Mouse (Mus musculus) CD8-positive naive resting alpha-beta T cell, adult 2 months (primary cell): Measurements from ENCODE around the gene Smpdl3b.
"Not testable (repeated sequence)": the region's sequence is repeated elsewhere in the genome, so short reads cannot be mapped to it uniquely, and the experiment has no call there.

Experiments
- DNase-seq, 2 experiments: peaks; one replicate each; pipeline ENCODE4 v3.0.0; 2022; ENCODE audit warnings: low read depth in 2 of 2, low spot score in 2 of 2

Gene Smpdl3b

DNA sequence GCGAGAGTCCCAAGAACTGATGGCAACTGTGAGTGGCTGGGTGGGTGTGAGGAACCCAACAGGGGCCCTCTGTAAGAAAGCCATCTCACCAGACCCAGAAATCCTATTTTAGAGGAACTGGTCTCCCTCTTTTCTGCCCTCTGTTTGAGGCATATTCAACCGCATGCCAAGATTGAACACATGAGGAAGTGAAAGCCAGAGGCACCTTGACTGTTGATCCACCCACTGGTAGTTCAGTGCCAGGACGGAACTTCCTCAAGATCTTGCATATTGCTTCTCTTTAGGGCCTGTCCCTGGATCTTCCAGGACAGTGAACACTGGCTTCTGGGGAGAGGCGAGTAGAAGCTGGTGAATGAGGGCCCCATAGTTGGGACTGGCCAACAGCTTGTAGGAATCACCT is 23.2 kb upstream of the Smpdl3b start:
- no peak for DNase-seq

DNA sequence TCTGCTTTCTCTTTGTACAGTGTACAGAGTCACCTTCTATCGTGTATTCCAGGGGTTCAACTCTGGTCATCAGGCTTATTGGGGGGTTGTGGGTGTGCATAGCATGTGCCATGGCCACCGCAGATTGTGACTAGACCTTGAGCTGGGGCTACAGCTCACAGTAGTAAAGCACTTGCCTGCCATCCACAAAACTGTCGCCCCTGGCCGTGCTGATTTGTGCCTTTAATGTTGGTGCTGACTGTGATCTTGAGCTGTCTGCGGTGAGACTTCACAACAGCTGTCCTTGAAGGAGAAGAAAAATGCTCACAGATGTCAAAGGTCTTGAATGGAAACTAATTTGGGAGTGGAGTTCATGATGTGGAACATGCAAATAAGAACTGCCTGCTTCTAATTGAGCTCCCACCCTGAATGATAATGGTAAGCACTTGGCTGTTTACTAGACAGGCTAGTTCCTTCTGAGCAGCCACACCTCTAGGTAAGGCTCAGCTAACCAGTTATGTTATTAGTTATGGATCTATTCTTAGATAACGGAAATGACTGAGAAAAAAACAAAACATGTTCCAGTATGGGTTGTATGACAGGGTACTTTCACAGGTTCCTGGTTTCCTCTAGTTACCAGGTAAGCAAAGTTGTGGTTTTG is 21.6 kb upstream of the Smpdl3b start:
- DNase-seq = no peak

DNA sequence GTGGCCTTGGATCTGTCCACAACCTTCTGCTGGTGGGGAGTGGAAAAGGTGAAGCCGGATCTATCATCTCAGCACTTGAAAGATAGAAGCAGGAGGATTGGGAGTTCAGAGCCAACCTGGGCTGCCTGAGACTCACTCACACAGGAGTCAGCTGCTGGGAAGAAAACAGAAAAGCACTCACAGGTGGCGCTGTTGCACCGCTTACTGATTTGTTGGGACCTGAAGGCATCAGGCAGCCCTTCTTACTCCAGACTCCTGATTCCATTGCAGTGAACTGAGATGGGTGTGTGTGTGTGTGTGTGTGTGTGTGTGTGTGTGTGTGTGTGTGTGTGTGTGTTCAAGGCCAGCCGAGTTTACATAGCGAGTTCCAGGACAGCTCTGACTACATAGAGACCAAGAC is 19.7 kb upstream of the Smpdl3b start:
- DNase-seq = peak in 1 of 2 experiments; percentile 45

DNA sequence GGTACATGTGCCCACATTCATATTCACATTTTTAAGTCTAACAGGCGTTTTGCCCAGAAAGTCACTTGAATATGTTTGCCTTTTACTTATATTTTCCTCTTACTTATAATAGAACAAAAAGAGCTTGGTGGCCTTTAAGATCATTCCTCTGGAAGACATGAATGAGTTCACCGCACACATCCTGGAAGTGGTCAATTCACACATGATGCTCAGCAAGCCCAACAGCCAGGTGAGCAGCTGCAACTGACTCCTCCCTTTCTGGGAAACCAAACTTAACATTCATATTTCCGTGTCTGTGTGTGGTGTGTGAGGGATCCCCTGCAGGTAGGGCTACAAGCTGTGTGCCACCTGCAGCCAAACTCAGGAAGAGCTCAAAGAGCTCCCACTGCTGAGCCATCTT is 17.9 kb upstream of the Smpdl3b start:
- no peak for DNase-seq

DNA sequence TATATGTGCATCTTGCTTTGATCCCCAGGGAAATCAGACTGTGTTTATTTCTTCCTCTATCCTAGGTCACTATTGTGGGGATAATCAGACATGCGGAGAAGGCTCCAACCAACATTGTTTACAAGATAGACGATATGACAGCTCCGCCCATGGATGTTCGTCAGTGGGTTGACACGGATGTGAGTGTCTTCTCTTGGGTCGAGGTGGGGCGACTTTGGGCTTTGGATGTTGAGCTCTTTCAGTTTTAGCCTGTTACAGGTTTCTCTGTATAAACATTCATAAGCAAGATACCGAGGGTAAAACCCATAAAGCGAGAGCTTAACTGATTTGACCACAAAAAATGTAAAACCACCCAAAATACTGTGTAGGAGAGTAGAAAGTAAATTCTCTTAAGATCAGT is 14.7 kb upstream of the Smpdl3b start:
- no peak for DNase-seq

DNA sequence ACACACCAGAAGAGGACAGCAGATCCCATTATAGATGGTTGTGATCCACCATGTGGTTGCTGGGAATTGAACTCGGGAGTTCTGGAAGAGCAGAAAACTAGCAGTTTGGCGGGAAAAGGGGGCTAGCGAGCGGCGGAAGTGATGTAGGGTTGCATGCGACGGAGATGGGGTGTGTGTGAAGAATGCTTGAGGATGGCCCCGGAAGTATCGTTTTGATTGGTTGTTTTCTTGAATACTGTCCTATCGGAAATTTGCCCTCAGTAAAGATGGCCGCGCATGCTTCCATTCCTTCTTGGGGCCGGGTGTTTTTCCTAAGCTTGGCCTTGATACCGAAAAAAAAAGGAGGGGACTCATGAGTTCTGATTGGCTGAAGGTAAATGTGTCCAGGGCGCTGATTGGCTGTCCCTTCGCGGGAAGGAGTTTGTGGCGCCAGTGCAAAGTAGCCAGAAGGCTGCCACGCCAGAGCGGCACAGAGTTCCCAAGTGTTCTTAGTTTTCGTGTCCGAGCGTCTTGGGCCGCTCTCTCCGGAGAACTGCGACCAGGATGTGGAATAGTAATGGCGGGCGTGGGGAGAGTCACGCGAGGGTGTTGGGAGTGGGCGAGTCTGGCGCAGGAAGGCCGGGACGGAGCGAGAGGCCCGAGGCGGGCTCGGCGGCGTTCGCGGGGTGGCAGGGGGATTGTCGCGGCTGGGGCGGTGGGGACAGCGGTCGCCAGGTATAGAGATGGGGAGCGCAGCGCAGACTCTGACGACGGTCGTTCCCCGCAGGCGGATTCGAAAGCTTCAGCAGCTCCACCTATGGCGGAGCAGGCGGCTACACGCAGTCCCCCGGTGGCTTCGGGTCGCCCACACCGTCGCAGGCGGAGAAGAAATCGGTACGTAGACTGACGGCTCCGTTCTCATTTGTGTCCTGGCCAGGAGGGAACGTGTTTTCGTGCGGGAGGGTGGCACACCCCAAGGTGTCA is 11.1 kb upstream of the Smpdl3b start, which contains the start of gene Rpa2:
TSS of gene Rpa2 (plus strand) at position 419 of the 963 bp plus-strand sequence.
- peak; percentile 92 to 97 for DNase-seq

DNA sequence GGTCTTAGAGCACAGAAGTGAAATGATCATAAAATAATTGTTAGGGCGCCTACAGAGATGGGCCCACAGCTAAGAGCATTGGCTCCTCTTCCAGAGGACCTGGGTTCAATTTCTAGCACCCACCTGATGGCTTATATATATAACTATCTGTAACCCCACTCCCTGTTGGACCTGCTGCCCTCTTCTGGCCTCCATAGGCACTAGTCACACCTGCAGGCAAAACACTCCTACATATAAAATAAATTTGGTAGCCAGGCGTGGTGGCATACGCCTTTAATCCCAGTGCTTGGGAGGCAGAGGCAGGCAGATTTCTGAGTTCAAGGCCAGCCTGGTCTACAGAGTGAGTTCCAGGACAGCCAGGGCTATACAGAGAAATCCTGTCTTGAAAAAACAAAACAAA is 6.1 kb upstream of the Smpdl3b start:
- not testable (repeated sequence) for DNase-seq

DNA sequence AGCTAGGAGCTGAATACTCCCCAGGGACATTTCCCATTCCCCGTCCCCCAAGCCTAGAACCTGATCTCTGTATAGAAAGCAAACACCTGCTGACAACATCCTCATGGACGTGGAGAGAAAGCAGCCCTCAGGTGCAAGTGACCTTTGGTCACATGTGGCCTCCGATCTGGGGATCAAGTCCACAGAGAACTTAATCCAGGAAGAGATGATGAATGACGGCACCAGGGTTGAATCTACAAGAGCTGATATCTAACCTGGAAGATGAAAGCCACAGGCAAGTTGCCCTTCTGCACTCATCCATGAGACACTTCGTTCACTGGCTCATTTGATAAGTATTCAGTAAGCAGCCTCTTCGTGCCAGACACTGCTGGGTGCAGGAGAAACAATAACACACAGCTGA is 5.5 kb upstream of the Smpdl3b start:
- DNase-seq = no peak

DNA sequence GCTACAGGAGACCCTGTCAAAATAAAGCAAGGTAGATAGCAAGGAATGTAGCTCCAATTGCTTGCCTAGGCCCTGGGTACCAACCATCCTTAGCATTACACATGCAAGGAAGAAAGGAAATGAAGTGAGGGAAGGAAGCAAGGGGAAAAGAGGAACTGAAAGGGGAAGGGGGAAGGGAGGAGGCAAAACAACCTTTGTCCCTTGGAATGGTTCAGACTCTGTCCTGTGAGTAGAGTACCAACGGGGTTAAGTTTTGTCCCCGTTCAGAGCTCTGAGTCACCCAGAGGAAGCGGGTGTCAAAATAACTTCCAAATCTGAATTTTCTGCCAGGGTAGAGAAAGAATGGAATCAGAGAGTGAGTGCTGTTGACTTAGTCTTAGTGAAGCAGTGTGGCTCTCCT is 3.2 kb upstream of the Smpdl3b start:
- DNase-seq = no peak

DNA sequence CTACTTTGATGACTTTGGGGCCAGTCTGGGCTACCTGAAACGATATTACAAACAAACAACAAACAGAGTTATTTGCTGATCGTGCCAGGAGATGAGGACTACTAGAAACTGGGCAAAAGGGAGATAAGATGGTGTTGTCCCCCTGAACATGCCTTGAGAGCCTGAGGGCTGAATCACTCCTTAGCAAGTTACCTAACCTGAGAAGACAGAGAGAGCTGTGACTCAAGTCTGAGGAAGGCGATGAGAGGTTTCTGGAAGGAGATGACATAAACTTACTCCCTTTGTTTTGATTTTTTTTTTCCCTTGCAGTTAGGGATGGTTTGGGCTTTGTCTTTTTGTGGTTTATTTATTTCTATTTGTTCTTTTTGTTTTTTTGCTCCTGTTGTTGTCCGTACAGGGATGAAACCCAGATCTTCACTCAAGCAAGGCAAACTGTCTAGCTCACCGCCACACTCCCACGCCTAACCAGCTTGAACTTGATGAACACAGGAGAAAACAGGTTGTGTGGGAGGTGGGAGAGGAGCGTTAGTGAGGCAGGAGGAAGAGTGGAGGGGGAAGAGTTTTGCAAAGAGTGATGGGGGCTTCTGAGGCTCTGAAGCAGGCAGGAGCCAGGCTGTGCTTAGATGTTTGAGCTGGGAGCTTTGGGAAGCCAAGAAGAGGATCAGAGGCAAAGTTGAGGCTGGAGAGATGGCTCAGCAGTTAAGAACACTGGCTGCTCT is 740 bp upstream of the Smpdl3b start:
- DNase-seq = no peak

DNA sequence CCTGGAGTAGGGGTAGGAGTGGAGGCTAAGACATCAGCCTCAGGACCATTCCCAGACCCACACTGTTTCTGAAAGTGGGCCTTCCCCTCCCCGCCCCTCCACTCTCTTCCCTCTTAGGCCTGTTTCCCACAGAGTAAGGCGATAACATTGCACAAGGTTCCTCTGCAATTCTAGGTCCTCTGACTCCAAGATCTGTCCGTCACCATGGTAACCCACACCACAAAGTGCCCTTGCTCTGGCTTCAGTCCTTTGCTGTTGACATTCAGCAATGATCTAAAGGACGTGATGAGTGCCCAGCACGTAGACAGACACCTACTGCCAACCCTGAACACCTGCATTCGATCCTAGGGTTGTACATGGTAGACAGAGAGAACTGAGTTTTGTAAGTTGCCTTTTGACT is 4.1 kb downstream of the Smpdl3b start:
- no peak for DNase-seq

DNA sequence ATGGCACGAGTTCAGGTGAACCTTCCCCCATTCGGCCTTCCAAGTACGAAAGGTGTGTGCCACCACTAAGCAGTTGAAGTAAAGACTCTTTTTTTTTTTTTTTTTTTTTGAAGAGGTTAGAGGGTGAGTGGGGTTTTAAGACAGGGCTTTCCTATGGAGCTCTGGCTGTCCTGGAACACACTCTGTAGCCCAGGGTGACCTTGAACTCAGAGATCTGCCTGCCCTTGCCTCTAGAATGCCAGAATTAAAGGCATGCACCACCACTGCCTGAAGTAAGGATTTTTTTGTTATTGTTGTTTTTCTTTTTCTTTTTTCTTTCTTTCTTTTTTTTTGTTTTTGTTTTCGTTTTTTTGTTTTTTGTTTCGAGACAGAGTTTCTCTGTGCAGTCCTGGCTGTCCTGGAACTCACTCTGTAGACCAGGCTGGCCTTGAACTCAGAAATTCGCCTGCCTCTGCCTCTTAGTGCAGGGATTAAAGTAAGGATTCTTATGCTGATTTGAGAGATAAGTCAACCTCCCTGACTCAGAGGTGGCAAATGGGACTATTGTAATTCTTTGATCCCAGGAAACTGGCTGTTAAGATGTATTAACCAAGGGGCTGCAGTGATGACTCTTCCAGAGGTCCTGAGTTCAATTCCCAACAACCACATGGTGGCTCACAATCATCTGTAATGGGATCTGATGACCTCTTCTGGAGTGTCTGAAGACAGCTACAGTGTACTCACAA is 7.6 kb downstream of the Smpdl3b start:
- DNase-seq = no peak

DNA sequence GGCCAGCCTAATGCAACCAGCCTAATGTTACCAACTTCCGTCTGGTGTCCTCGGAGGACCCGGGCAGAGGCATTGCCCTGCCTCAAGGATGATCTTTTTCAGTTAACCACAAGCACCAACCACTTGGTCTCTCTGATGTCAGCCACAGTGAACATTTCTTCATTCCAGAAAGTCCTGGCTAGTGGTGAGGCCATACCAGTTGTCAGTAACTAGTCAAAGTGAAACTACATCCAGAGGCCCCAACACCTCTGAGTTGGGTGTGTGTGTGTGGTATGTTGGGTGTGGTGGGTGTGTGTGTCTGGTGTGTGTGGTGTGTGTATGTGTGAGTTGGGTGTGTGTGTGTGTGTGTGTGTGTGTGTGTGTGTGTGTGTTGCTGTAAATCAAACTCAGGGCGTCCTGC is 8.3 kb downstream of the Smpdl3b start:
- DNase-seq = no peak

DNA sequence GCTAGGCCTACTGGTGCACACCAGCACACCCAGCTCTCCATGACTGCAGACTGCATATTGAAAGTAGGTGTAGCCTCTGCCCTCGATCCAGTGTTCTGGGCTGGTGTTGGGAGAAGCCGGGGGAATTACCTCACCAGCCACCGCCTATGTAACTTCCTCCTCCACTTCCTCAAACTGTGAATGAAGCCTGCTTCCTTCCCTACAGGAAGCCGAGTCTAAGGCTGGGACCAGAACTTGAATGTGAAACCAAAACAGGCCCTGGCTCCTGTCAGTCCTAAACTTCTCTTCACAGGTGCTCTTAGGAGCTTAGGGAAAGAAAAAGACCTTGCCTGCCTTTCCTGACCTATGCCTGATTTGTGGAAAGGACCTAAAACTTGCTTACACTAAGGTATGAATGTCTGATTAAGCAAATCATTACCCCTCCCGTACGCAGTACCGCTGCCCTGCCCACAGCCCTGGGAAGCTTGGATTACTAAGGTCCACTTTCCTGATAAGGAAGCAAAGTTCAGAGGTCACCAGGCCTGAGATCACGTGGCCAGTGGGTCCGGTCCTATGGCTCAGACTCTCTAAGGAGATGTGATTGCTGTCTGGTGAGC is 9.3 kb downstream of the Smpdl3b start:
- no peak for DNase-seq

DNA sequence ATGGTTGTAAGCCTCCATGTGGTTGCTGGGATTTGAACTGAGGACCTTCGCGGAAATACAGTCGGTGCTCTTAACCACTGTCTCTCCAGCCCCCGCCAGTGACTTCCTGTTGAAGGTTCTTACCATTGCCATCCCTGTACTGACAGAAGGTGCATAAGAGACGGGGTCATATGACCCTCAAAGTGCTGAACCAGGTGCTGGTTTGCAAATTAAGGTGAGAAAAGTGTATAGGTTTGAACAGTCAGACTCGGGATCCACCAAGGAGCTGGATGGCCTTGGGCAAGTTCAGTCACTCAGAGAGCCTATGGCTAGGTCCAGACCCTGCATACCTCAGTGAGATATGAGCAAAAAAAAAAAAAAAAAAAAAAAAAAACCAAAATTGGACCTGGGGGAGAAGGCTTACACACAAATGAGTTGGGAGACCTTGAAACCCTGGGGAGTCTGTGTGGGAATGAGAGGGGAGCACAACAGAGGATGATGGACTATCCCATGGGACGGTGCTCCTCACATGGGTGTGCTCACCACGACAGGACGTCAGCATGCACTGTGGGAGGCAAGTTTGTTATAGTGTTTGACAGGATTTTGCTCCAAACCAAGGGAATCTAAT is 10.0 kb downstream of the Smpdl3b start:
- DNase-seq = no peak

DNA sequence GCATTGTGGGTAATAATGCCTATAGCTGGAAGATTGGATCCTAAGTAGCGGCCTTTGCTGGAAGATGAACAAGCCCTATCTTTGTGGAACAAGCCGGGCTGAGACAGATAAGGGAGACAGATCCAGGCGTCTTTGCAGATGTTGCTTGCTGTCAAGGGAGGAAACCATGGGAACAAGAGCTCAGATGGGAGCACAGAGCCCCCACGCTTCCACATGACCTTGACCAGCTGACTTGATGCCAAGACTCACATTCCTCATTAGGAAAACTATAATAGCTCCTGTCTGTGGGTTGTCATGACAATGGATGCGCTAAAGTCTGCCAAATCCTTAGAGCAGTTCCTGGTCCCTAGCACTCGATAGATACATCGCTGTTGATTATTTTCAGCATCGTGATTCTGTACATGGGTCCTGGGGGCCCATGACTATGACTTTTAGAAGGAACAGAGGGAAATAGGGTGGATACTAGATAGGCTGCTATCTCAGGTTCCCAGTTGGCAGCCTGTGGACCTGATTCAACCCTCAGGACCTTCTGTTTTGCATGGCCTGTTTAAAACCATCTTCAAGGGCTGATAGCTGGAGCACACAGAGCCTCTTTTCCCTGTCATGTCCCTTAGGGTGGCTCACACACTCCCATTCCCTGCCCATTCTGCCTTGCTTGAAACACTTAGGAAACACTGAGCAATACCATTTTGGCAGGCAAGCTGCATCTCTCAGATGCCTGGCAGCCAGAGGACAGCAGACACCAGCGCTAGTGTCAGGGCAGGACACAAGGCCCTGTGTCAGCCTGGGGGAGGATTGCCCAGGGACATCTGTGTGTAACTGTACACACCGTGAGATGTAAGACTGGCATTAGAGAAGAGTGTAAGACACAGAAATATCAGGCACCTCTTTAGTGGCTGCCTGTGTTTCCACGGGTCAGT is 12.8 kb downstream of the Smpdl3b start:
- no peak for DNase-seq

DNA sequence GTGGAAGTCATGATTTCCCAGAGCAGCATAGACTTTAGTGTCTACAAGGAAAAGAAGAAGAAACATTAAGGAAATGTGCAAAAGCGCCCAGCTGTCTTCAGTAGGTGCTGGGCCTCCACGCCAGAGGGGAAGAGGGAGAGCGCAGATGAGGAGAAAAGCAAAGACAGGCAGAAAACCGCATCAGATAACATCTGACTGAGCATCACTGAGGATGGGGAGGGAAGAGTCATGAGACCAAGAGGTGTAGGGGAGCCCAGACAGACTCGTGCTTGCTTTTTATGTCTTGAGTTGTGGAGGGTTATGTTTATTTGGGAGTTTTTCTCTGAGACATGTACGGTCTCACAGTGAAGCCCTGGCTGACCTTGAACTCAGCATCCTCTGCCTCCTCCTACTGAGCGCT is 15.6 kb downstream of the Smpdl3b start:
- DNase-seq = no peak

DNA sequence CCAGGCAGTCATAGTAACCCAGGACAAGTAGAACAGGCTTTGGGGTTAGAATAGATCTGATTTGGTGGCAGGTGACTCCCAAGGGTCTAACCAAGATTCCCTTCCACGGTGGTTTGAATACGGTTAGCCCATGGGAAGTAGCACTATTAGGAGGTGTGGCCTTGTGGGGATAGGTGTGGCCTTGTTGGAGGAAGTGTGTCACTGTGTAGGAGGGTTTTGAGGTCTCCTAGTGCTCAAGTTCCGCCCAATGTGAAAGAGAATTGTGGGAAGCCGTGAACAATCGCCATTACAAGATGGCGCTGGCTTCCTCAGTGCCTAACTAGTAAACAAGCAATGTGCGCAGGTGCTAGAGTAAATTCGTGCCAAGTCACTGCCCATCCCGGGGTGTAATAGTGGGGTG is 19.9 kb downstream of the Smpdl3b start:
- not testable (repeated sequence) for DNase-seq

DNA sequence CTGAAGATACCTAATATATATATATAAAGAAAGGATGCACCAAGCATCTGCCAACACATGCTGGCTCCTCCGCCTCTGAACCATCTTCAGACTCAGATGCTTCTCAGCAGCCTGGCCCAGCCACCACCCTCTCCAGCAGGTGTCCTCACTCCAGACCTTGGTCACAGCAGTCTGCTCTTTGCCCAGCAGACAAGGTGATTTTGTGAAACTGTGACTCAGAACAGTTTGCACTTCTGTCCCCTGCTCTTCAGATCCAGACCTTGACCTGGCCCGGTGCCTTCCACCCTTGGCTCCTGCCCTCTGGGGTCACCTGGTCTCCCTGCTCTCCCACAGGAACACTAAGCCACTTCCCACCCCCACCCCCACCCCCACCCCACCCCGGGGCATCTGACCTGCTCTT is 21.2 kb downstream of the Smpdl3b start:
- no peak for DNase-seq
